Mouse (Mus musculus): ENCODE measurements around the gene Fgfr4. TPM values are rescaled to one million over a fixed set of nuclear protein-coding genes. Genes with fewer than 3 reads are reported as not detected.
"Not testable (repeated sequence)": the region's sequence is repeated elsewhere in the genome, so short reads cannot be mapped to it uniquely, and the experiment has no call there.

Gene Fgfr4
- total RNA-seq, 2 experiments from 2014 or later = 0.21 to 0.27 TPM

- intact Hi-C loops (cut with DNase I) = no loop called here
- DNase-seq (ENCODE audit: low spot score in 2 of 2) = peak in 1 of 2 experiments; percentile 52
These were observed 16.5 kb downstream of the Fgfr4 start for GRCm38 (mm10) chr13:55168958-55169369.

- intact Hi-C loops (cut with DNase I) = no loop called here
- peak; percentile 33 to 43 for DNase-seq (ENCODE audit: low spot score in 2 of 2)
These were observed 19.3 kb downstream of the Fgfr4 start for GRCm38 (mm10) chr13:55171517-55172335.

GRCm38 (mm10) chr13:55172336-55172770, 19.9 kb downstream of the Fgfr4 start:
- DNase-seq (ENCODE audit: low spot score in 2 of 2) = no peak
- intact Hi-C loops (cut with DNase I) = no loop called here

GRCm38 (mm10) chr13:55174347-55174746, 21.9 kb downstream of the Fgfr4 start:
- intact Hi-C loops (cut with DNase I) = no loop called here
- DNase-seq (ENCODE audit: low spot score in 2 of 2) = no peak

- intact Hi-C loops (cut with DNase I) = loop anchor here (5.0 kb wide), 1 partner anchor 39 kb away; no protein-coding TSS in a partner anchor
- no peak for DNase-seq (ENCODE audit: low spot score in 2 of 2)
These were observed 23.8 kb downstream of the Fgfr4 start for GRCm38 (mm10) chr13:55176265-55176664.

GRCm38 (mm10) chr13:55177903-55178496, 25.6 kb downstream of the Fgfr4 start:
- DNase-seq (ENCODE audit: low spot score in 2 of 2) = no peak
- intact Hi-C loops (cut with DNase I) = loop anchor here (1.0 to 5.0 kb wide), 4 partner anchors 41 to 461 kb away; partner anchors contain the start of gene Zfp346

GRCm38 (mm10) chr13:55178556-55178955, 26.1 kb downstream of the Fgfr4 start:
- peak; percentile 69 to 79 for DNase-seq (ENCODE audit: low spot score in 2 of 2)
- intact Hi-C loops (cut with DNase I) = loop anchor here (1.0 to 5.0 kb wide), 4 partner anchors 41 to 462 kb away; partner anchors contain the start of gene Zfp346

- intact Hi-C loops (cut with DNase I) = loop anchor here (2.0 to 5.0 kb wide), 2 partner anchors 42 to 463 kb away; no protein-coding TSS in a partner anchor
- no peak for DNase-seq (ENCODE audit: low spot score in 2 of 2)
These were observed 27.2 kb downstream of the Fgfr4 start for GRCm38 (mm10) chr13:55179591-55179990.

GRCm38 (mm10) chr13:55181786-55182172, 29.3 kb downstream of the Fgfr4 start:
- intact Hi-C loops (cut with DNase I) = loop anchor here (2.0 kb wide), 1 partner anchor 29 kb away; no protein-coding TSS in a partner anchor

GRCm38 (mm10) chr13:55182173-55182894, 29.9 kb downstream of the Fgfr4 start:
- DNase-seq (ENCODE audit: low spot score in 2 of 2) = peak; percentile 74 to 82
- intact Hi-C loops (cut with DNase I) = loop anchor here (2.0 kb wide), 1 partner anchor 28 kb away; no protein-coding TSS in a partner anchor

More at GRCm38 (mm10) chr13:55181786-55182172, 29.3 kb downstream of the Fgfr4 start:
- no peak for DNase-seq (ENCODE audit: low spot score in 2 of 2)

- DNase-seq (ENCODE audit: low spot score in 2 of 2) = no peak
- intact Hi-C loops (cut with DNase I) = loop anchor here (2.0 kb wide), 1 partner anchor 27 kb away; no protein-coding TSS in a partner anchor
These were observed 30.9 kb downstream of the Fgfr4 start for GRCm38 (mm10) chr13:55183382-55183781.

- intact Hi-C loops (cut with DNase I) = not testable (repeated sequence)
These were observed 34.6 kb downstream of the Fgfr4 start for GRCm38 (mm10) chr13:55187062-55187461.

GRCm38 (mm10) chr13:55189531-55190107, 37.2 kb downstream of the Fgfr4 start:
- no peak for DNase-seq (ENCODE audit: low spot score in 2 of 2)
- intact Hi-C loops (cut with DNase I) = loop anchor here (2.0 kb wide), 1 partner anchor 21 kb away; no protein-coding TSS in a partner anchor

More at GRCm38 (mm10) chr13:55187062-55187461, 34.6 kb downstream of the Fgfr4 start:
- not testable (repeated sequence) for DNase-seq (ENCODE audit: low spot score in 2 of 2)

- intact Hi-C loops (cut with DNase I) = loop anchor here (2.0 kb wide), 1 partner anchor 21 kb away; no protein-coding TSS in a partner anchor
- peak; percentile 91 to 97 for DNase-seq (ENCODE audit: low spot score in 2 of 2)
These were observed 37.9 kb downstream of the Fgfr4 start for GRCm38 (mm10) chr13:55190121-55190868.

GRCm38 (mm10) chr13:55191535-55191934, 39.1 kb downstream of the Fgfr4 start:
- no peak for DNase-seq (ENCODE audit: low spot score in 2 of 2)
- intact Hi-C loops (cut with DNase I) = loop anchor here (2.0 kb wide), 1 partner anchor 19 kb away; no protein-coding TSS in a partner anchor

- intact Hi-C loops (cut with DNase I); DNase-seq (ENCODE audit: low spot score in 2 of 2): not testable (repeated sequence)
These were observed 50.3 kb downstream of the Fgfr4 start for GRCm38 (mm10) chr13:55202758-55203157.

- intact Hi-C loops (cut with DNase I) = no loop called here
- no peak for DNase-seq (ENCODE audit: low spot score in 2 of 2)
These were observed 51.3 kb downstream of the Fgfr4 start for GRCm38 (mm10) chr13:55203740-55204139.

- intact Hi-C loops (cut with DNase I) = no loop called here
- DNase-seq (ENCODE audit: low spot score in 2 of 2) = no peak
These were observed 52.4 kb downstream of the Fgfr4 start for GRCm38 (mm10) chr13:55204667-55205389.
